Comparison of ENCODE assay signal across 9 mouse cellular contexts in the genomic region with DNA sequence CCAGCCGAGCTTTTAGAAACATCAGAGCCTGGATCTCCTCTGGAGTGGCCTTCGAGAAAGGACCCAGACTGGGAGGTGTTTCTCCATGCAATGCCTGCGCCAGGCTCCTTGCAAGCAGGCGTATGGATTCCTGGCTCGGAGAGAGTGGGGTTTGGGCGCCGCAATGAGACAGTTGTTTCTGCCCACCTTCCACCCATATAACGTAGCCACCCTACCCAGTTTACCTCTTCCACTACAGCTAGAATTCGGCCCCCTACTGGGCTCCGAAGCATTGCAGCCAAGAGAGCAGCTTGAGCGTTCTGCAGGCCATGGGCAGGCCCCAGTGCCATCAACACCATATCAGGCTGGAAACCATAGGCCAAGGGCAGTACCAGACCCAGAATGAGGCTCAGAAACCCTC. TPM values are rescaled to one million over a fixed set of nuclear protein-coding genes. Genes with fewer than 3 reads are reported as not detected.
A peak's percentile ranks its signal among the peaks of the same experiment; 100 is the strongest.
DNase-seq lines count a peak whose midpoint lies in the region; ATAC-seq and TF ChIP-seq lines count a peak whose summit lies in the region.
"Had no signal": no experiment of that assay in that cellular context is flagged by ENCODE, and none has a peak within 500 bp of the region (broad histone marks: within the 10 kb centered on the region; RNA-seq: fewer than 3 reads in every experiment).

No protein-coding gene starts in this region.

- peaks cover 64% of the 10 kb centered on the region for H3K4me1 ChIP-seq in erythroblast, embryonic 14.5 days (ENCODE audit: control insufficient read depth)
- H3K4me1 ChIP-seq in heart, postnatal 0 days (ENCODE audit: control insufficient read depth, insufficient read depth): peaks cover 35% of the 10 kb centered on the region
- peaks cover 63% of the 10 kb centered on the region for H3K4me1 ChIP-seq in liver, embryonic 12.5 days

- peak overlapping the region; percentile 96 for H3K4me2 ChIP-seq in heart, postnatal 0 days (ENCODE audit: low read depth, low read length)
- peak overlapping the region; percentile 94 for H3K4me2 ChIP-seq in liver, embryonic 12.5 days

- H3K9me3 ChIP-seq in erythroblast, embryonic 14.5 days (ENCODE audit: control insufficient read depth, low read length): no peaks in the 10 kb centered on the region
- H3K9me3 ChIP-seq in heart, postnatal 0 days (replicated peaks; ENCODE audit: control insufficient read depth, low read length): no peaks in the 10 kb centered on the region
- H3K9me3 ChIP-seq in liver, embryonic 12.5 days (replicated peaks): no peaks in the 10 kb centered on the region

- ATAC-seq in erythroblast, adult 5-6 weeks (replicated peaks; ENCODE audit: low FRiP score, poor library complexity, severe bottlenecking): no peak
- no peak for ATAC-seq in heart, postnatal 0 days (ENCODE audit: insufficient read depth, low read depth)
- ATAC-seq in liver, embryonic 12.5 days: no peak

- peak overlapping the region; percentile 91 for H3K4me3 ChIP-seq in erythroblast, embryonic 14.5 days (replicated peaks)
- H3K4me3 ChIP-seq in heart, postnatal 0 days (ENCODE audit: low read depth, low read length): peak overlapping the region; percentile 75
- H3K4me3 ChIP-seq in liver, embryonic 12.5 days: peak overlapping the region; percentile 91

- peak overlapping the region; percentile 60 for H3K27ac ChIP-seq in heart, postnatal 0 days (ENCODE audit: low read depth)
- peak overlapping the region; percentile 76 for H3K27ac ChIP-seq in liver, embryonic 12.5 days

- peak; percentile 24 for DNase-seq in urinary bladder, postnatal 14 days (ENCODE audit: low spot score)
- DNase-seq in urinary bladder, postnatal 25 days (ENCODE audit: low spot score): no peak
- DNase-seq in heart, postnatal 0 days (ENCODE audit: low spot score): no peak
- DNase-seq in right cerebral cortex, postnatal 10 days (ENCODE audit: low spot score in 2 of 2): peak; percentile 74 to 76
- no peak for DNase-seq in spleen, postnatal 36 days (ENCODE audit: low spot score in 2 of 2)

- no peak for TF ChIP-seq EP300 in heart, postnatal 0 days (IDR thresholded peaks at IDR 0.05; ENCODE audit: low read depth)

- H3K36me3 ChIP-seq in erythroblast, embryonic 14.5 days (ENCODE audit: control insufficient read depth): peaks cover 49% of the 10 kb centered on the region
- H3K36me3 ChIP-seq in heart, postnatal 0 days (replicated peaks; ENCODE audit: control insufficient read depth, insufficient read depth, low read length): peaks cover 10% of the 10 kb centered on the region
- peaks cover 51% of the 10 kb centered on the region for H3K36me3 ChIP-seq in liver, embryonic 12.5 days

- TF ChIP-seq CTCF in heart, postnatal 0 days (IDR thresholded peaks at IDR 0.05; ENCODE audit: low read depth): no peak

- no peaks in the 10 kb centered on the region for H3K27me3 ChIP-seq in erythroblast, embryonic 14.5 days (ENCODE audit: control insufficient read depth)
- H3K27me3 ChIP-seq in heart, postnatal 0 days (ENCODE audit: control insufficient read depth, insufficient read depth, low read length): no peaks in the 10 kb centered on the region
- H3K27me3 ChIP-seq in liver, embryonic 12.5 days (replicated peaks): no peaks in the 10 kb centered on the region
- H3K27me3 ChIP-seq: Patski had no signal

- WGBS in heart, postnatal 0 days: 40% methylated on average over 11 of the region's 11 CpGs
- 41% methylated on average over 11 of the region's 11 CpGs for WGBS in liver, embryonic 12.5 days (ENCODE audit: insufficient replicate concordance)

- peak overlapping the region; percentile 35; the same call in 1 of the 2 replicates for H3K9ac ChIP-seq in heart, postnatal 0 days (replicated peaks; ENCODE audit: low read depth, low read length)
- peak overlapping the region; percentile 88 for H3K9ac ChIP-seq in liver, embryonic 12.5 days

RNA-seq across cellular contexts. Expression of a gene that starts 0.7 kb away (rescaled TPM):
- polyA plus RNA-seq in erythroblast, embryonic 14.5 days (2012): 4.4 and 4.8 TPM in 2 replicates
- 7.3 and 13.8 TPM in 2 replicates for total RNA-seq in erythroblast, adult 5-6 weeks (2015; ENCODE audit: low replicate concordance)
- total RNA-seq in erythroblast, adult 5-6 weeks (2017; ENCODE audit: low replicate concordance): 15.3 and 21.2 TPM in 2 replicates
- 17.2 and 26.9 TPM in 2 replicates for total RNA-seq in heart, postnatal 0 days (2014; rRNA removed; ENCODE audit: low replicate concordance)
- 4.4 and 5.1 TPM in 2 replicates for polyA plus RNA-seq in heart, postnatal 0 days (2015; fragmentation: Nextera tagmentation; extraction: Ambion mirVana)
- 11.8 and 12.7 TPM in 2 replicates for polyA plus RNA-seq in liver, embryonic 12.5 days (2016; fragmentation: Nextera tagmentation; extraction: Ambion mirVana)

RNA-seq across cellular contexts. Expression of a gene that starts 4.9 kb away (rescaled TPM):
- 0.33 and 0.64 TPM in 2 replicates for polyA plus RNA-seq in erythroblast, embryonic 14.5 days (2012)
- total RNA-seq in erythroblast, adult 5-6 weeks (2015; ENCODE audit: low replicate concordance): 1.5 TPM in 1 of 2 replicates, not detected in the other
- 1.7 and 2.5 TPM in 2 replicates for total RNA-seq in erythroblast, adult 5-6 weeks (2017; ENCODE audit: low replicate concordance)
- total RNA-seq in heart, postnatal 0 days (2014; rRNA removed; ENCODE audit: low replicate concordance): 14.9 and 17.4 TPM in 2 replicates
- polyA plus RNA-seq in heart, postnatal 0 days (2015; fragmentation: Nextera tagmentation; extraction: Ambion mirVana): 10.7 and 10.8 TPM in 2 replicates
- polyA plus RNA-seq in liver, embryonic 12.5 days (2016; fragmentation: Nextera tagmentation; extraction: Ambion mirVana): 12.8 and 15.3 TPM in 2 replicates

RNA-seq across cellular contexts. Expression of a gene that starts 16.9 kb away (rescaled TPM):
- 0.02 and 0.03 TPM in 2 replicates for polyA plus RNA-seq in erythroblast, embryonic 14.5 days (2012)
- total RNA-seq in erythroblast, adult 5-6 weeks (2015; ENCODE audit: low replicate concordance): not detected in 2 replicates
- not detected in 2 replicates for total RNA-seq in erythroblast, adult 5-6 weeks (2017; ENCODE audit: low replicate concordance)
- 7.1 and 55.2 TPM in 2 replicates for total RNA-seq in heart, postnatal 0 days (2014; rRNA removed; ENCODE audit: low replicate concordance)
- 18.6 and 18.9 TPM in 2 replicates for polyA plus RNA-seq in heart, postnatal 0 days (2015; fragmentation: Nextera tagmentation; extraction: Ambion mirVana)
- 2.3 and 2.7 TPM in 2 replicates for polyA plus RNA-seq in liver, embryonic 12.5 days (2016; fragmentation: Nextera tagmentation; extraction: Ambion mirVana)

RNA-seq across cellular contexts. Expression of a gene that starts 25.8 kb away (rescaled TPM):
- polyA plus RNA-seq in erythroblast, embryonic 14.5 days (2012): 0.02 TPM in 1 of 2 replicates, not detected in the other
- not detected in 2 replicates for total RNA-seq in erythroblast, adult 5-6 weeks (2015; ENCODE audit: low replicate concordance)
- 0.17 TPM in 1 of 2 replicates, not detected in the other for total RNA-seq in erythroblast, adult 5-6 weeks (2017; ENCODE audit: low replicate concordance)
- total RNA-seq in heart, postnatal 0 days (2014; rRNA removed; ENCODE audit: low replicate concordance): 1.0 and 4.9 TPM in 2 replicates
- polyA plus RNA-seq in heart, postnatal 0 days (2015; fragmentation: Nextera tagmentation; extraction: Ambion mirVana): 2.5 and 2.6 TPM in 2 replicates
- 1.8 TPM in 2 replicates for polyA plus RNA-seq in liver, embryonic 12.5 days (2016; fragmentation: Nextera tagmentation; extraction: Ambion mirVana)

RNA-seq across cellular contexts. Expression of a gene that starts 34.7 kb away (rescaled TPM):
- polyA plus RNA-seq in erythroblast, embryonic 14.5 days (2012): 0.19 and 0.34 TPM in 2 replicates
- 3.8 and 8.8 TPM in 2 replicates for total RNA-seq in erythroblast, adult 5-6 weeks (2015; ENCODE audit: low replicate concordance)
- total RNA-seq in erythroblast, adult 5-6 weeks (2017; ENCODE audit: low replicate concordance): 5.9 and 6.0 TPM in 2 replicates
- total RNA-seq in heart, postnatal 0 days (2014; rRNA removed; ENCODE audit: low replicate concordance): 35.4 and 39.1 TPM in 2 replicates
- 10.3 and 11.3 TPM in 2 replicates for polyA plus RNA-seq in heart, postnatal 0 days (2015; fragmentation: Nextera tagmentation; extraction: Ambion mirVana)
- 11.6 and 12.8 TPM in 2 replicates for polyA plus RNA-seq in liver, embryonic 12.5 days (2016; fragmentation: Nextera tagmentation; extraction: Ambion mirVana)

Comparison
In these comparisons a context has a peak if more than half of its experiments do, and no peak if none do; other contexts are left out.
1. DNase-seq: peak in urinary bladder, postnatal 14 days (single experiment) and right cerebral cortex, postnatal 10 days (2 of 2); none in urinary bladder, postnatal 25 days (single experiment), heart, postnatal 0 days (single experiment) and spleen, postnatal 36 days (0 of 2).
2. Peak in every context shown above with its lines, with median percentiles within 50 percentile points of each other: H3K4me3 ChIP-seq.